Mouse (Mus musculus): ENCODE measurements at regions not wholly inside any gene's neighbourhood (a gene's known extent, or its start where the extent isn't known, plus 50 kb on each side); places are given as distances from the start of the nearest gene placed in this dataset.
"Not testable (repeated sequence)": the region's sequence is repeated elsewhere in the genome, so short reads cannot be mapped to it uniquely, and the experiment has no call there.

DNA sequence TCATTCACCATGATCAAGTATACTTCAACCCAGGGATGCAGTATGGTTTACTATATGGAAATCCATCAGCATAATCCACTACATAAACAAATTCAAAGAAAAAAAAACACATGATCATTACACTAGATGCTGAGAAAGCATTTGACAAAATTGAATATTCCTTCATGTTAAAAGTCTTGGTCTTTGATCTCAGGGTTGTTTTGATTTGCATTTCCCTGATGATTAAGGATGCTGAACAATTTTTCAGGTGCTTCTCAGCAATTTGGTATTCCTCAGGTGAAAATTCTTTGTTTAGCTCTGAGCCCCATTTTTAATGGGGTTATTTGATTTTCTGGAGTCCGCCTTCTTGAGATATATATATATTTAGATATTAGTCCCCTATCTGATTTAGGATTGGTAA lies 123.4 kb upstream of the Hsf2 start:
- TF ChIP-seq CTCF (IDR thresholded peaks at IDR 0.05; ENCODE audit: low read depth); EP300 (optimal IDR thresholded peaks at IDR 0.05): not testable (repeated sequence)
